Mouse (Mus musculus) hematopoietic stem cell, adult 5-6 weeks (primary cell): Measurements from ENCODE around the gene Vmp1. TPM values are rescaled to one million over a fixed set of nuclear protein-coding genes. Genes with fewer than 3 reads are reported as not detected.

ENCODE experiments used
- ATAC-seq, 2 experiments: fragments of 125-278 bp in 1 of 2; replicated peaks in 1 of 2; 2 replicates each; pipeline ENCODE4 v1.8.0; 2016 to 2017; ENCODE audit warnings: inconsistent platforms in 2 of 2, mild to moderate bottlenecking in 2 of 2, moderate number of reproducible peaks in 2 of 2, low read depth in 1 of 2, moderate TSS enrichment in 1 of 2; ENCODE audit not compliant: low FRiP score in 2 of 2, poor library complexity in 2 of 2, severe bottlenecking in 2 of 2, insufficient read depth in 1 of 2, low TSS enrichment in 1 of 2
- total RNA-seq: library from RNA; stranded (forward); fragments of 172-1452, 232-1000 nt; gene quantifications from 2 replicates; pipeline ENCODE4 v1.2.3, GENCODE M21; 2017

Vmp1 gene
- total RNA-seq, 1 experiment from 2014 or later = 202 TPM

GRCm38 (mm10) chr11:86649542-86649941 lies 34.1 kb downstream of the Vmp1 start:
- ATAC-seq = no peak

- no peak for ATAC-seq
Measured at GRCm38 (mm10) chr11:86647706-86648447, 35.8 kb downstream of the Vmp1 start.

GRCm38 (mm10) chr11:86646885-86647459 lies 36.7 kb downstream of the Vmp1 start:
- no peak for ATAC-seq

GRCm38 (mm10) chr11:86646136-86646834 lies 37.4 kb downstream of the Vmp1 start:
- ATAC-seq = no peak

GRCm38 (mm10) chr11:86644553-86644952 lies 39.1 kb downstream of the Vmp1 start:
- no peak for ATAC-seq

- ATAC-seq = no peak
Measured at GRCm38 (mm10) chr11:86641714-86642113, 41.9 kb downstream of the Vmp1 start.

GRCm38 (mm10) chr11:86637697-86638096 lies 45.9 kb downstream of the Vmp1 start:
- ATAC-seq = no peak

- no peak for ATAC-seq
Measured at GRCm38 (mm10) chr11:86634396-86634795, 49.2 kb downstream of the Vmp1 start.

GRCm38 (mm10) chr11:86629941-86630340 lies 53.7 kb downstream of the Vmp1 start:
- no peak for ATAC-seq

- no peak for ATAC-seq
Measured at GRCm38 (mm10) chr11:86629445-86629844, 54.2 kb downstream of the Vmp1 start.

GRCm38 (mm10) chr11:86628448-86628847 lies 55.2 kb downstream of the Vmp1 start:
- ATAC-seq = no peak

GRCm38 (mm10) chr11:86627649-86628048 lies 56.0 kb downstream of the Vmp1 start:
- no peak for ATAC-seq

- ATAC-seq = no peak
Measured at GRCm38 (mm10) chr11:86626714-86627113, 56.9 kb downstream of the Vmp1 start.

- peak; percentile 62 to 75 for ATAC-seq
Measured at GRCm38 (mm10) chr11:86624237-86624941, 59.2 kb downstream of the Vmp1 start.

GRCm38 (mm10) chr11:86623402-86624010 lies 60.1 kb downstream of the Vmp1 start:
- no peak for ATAC-seq

- no peak for ATAC-seq
Measured at GRCm38 (mm10) chr11:86622191-86622912, 61.3 kb downstream of the Vmp1 start.

- ATAC-seq = no peak
Measured at GRCm38 (mm10) chr11:86621139-86621538, 62.5 kb downstream of the Vmp1 start.
